Mouse (Mus musculus) kidney, embryonic 14.5 days (tissue): ENCODE results near the gene Stat1. TPM values are rescaled to one million over a fixed set of nuclear protein-coding genes. Genes with fewer than 3 reads are reported as not detected.

Source experiments
- ATAC-seq: fragments of 200-750 bp; cut with Nextera tagmentation; 2 replicates; pipeline ENCODE4 v1.8.0; 2017; ENCODE audit warnings: moderate number of reproducible peaks, mild to moderate bottlenecking, moderate TSS enrichment, moderate library complexity; ENCODE audit not compliant: low FRiP score, low TSS enrichment
- H3K27ac ChIP-seq: fragments of 300-500 bp; sonication (generic); 2 replicates; pipeline ENCODE4 v1.5.1; 2014; ENCODE audit warnings: low read depth, mild to moderate bottlenecking, low read length, moderate library complexity, mixed read lengths
- H3K27me3 ChIP-seq: fragments of 300-500 bp; sonication (generic); 2 replicates; pipeline ENCODE4 v1.6.1; 2014; ENCODE audit warnings: mild to moderate bottlenecking, low read length; ENCODE audit not compliant: control insufficient read depth, insufficient read depth
- H3K36me3 ChIP-seq: fragments of 300-500 bp; sonication (generic); 2 replicates; pipeline ENCODE4 v1.6.1; 2014; ENCODE audit warnings: low read length, mixed read lengths; ENCODE audit not compliant: control insufficient read depth, insufficient read depth
- H3K4me1 ChIP-seq: fragments of 300-500 bp; sonication (generic); 2 replicates; pipeline ENCODE4 v1.6.1; 2014; ENCODE audit warnings: low read length, mixed read lengths; ENCODE audit not compliant: control insufficient read depth, insufficient read depth
- H3K4me2 ChIP-seq: fragments of 300-500 bp; sonication (generic); replicated peaks from 2 replicates; pipeline ENCODE4 v1.6.1; 2014; ENCODE audit warnings: low read depth, mild to moderate bottlenecking, low read length
- H3K4me3 ChIP-seq: fragments of 300-500 bp; sonication (generic); 2 replicates; pipeline ENCODE4 v1.5.1; 2014; ENCODE audit warnings: mild to moderate bottlenecking, low read length
- H3K9ac ChIP-seq: fragments of 300-500 bp; sonication (generic); 2 replicates; pipeline ENCODE4 v1.6.1; 2014; ENCODE audit warnings: low read depth, mild to moderate bottlenecking, low read length, moderate library complexity
- H3K9me3 ChIP-seq: fragments of 300-500 bp; sonication (generic); 2 replicates; pipeline ENCODE4 v1.6.1; 2016; ENCODE audit warnings: low read length; ENCODE audit not compliant: control insufficient read depth
- WGBS: fragments of 180-500 bp; shearing (Covaris S2); extraction: QIAGEN DNeasy Blood & Tissue Kit; methylation state at CpG from one replicate; pipeline ENCODE4 v1.1.7; 2014; 5-methylcytosine and 5-hydroxymethylcytosine counted together
- polyA plus RNA-seq: library from polyadenylated mRNA; unstranded; fragments of >200 nt; fragmentation: Nextera tagmentation; extraction: Ambion mirVana; gene quantifications from 2 replicates; pipeline ENCODE4 v1.2.1, GENCODE M21; 2014

The Stat1 gene
- 16.7 and 20.0 TPM in 2 replicates for polyA plus RNA-seq

GRCm38 (mm10) chr1:52118860-52119591, at the start of gene Stat1:
Gene Stat1 (plus strand): TSS chr1:52119440.
- H3K36me3 ChIP-seq = no peaks in the 10 kb centered on the region; the same call in 1 of the 2 replicates
- ATAC-seq = peak; percentile 96
- WGBS = 5% methylated on average over 37 of the region's 37 CpGs

GRCm38 (mm10) chr1:52079724-52080367, 39.4 kb upstream of the Stat1 start:
- no peak overlapping the region for H3K4me2 ChIP-seq
- H3K36me3 ChIP-seq = no peaks in the 10 kb centered on the region
- no peaks in the 10 kb centered on the region for H3K27me3 ChIP-seq
- no peaks in the 10 kb centered on the region for H3K4me1 ChIP-seq
- no peak overlapping the region for H3K27ac ChIP-seq
- 20% methylated on average over 10 of the region's 10 CpGs for WGBS
- ATAC-seq = no peak
- H3K9me3 ChIP-seq = no peaks in the 10 kb centered on the region
- no peak overlapping the region for H3K4me3 ChIP-seq
- H3K9ac ChIP-seq = no peak overlapping the region

More at GRCm38 (mm10) chr1:52118860-52119591, at the start of gene Stat1:
- no peak within 1 kb of the TSS; the same call in 1 of the 2 replicates for H3K27ac ChIP-seq
- no peaks in the 10 kb centered on the region for H3K27me3 ChIP-seq
- H3K4me2 ChIP-seq = peak within 1 kb of the TSS; percentile 85
- H3K4me1 ChIP-seq = no peaks in the 10 kb centered on the region
- no peaks in the 10 kb centered on the region for H3K9me3 ChIP-seq
- peak within 1 kb of the TSS; percentile 78 for H3K4me3 ChIP-seq
- H3K9ac ChIP-seq = peak within 1 kb of the TSS; percentile 61

- H3K9me3 ChIP-seq = no peaks in the 10 kb centered on the region
- WGBS = 29% methylated on average over 8 of the region's 8 CpGs
- ATAC-seq = no peak
- no peak overlapping the region for H3K4me2 ChIP-seq
- H3K4me1 ChIP-seq = no peaks in the 10 kb centered on the region
- no peaks in the 10 kb centered on the region for H3K27me3 ChIP-seq
- no peaks in the 10 kb centered on the region for H3K36me3 ChIP-seq
- no peak overlapping the region for H3K27ac ChIP-seq
- no peak overlapping the region for H3K9ac ChIP-seq
- H3K4me3 ChIP-seq = no peak overlapping the region
Measured at GRCm38 (mm10) chr1:52080375-52080774, 38.9 kb upstream of the Stat1 start.

GRCm38 (mm10) chr1:52086236-52086635, 33.0 kb upstream of the Stat1 start:
- Histone ChIP-seq H3K4me2 (no peak overlapping the region), H3K27ac (no peak overlapping the region), H3K36me3 (no peaks in the 10 kb centered on the region), H3K9me3 (no peaks in the 10 kb centered on the region), H3K4me1 (no peaks in the 10 kb centered on the region), H3K27me3 (no peaks in the 10 kb centered on the region), H3K4me3 (no peak overlapping the region), H3K9ac (no peak overlapping the region)
- no peak for ATAC-seq
- WGBS = 37% methylated on average over 4 of the region's 4 CpGs

- Histone ChIP-seq H3K27ac (no peak overlapping the region), H3K9me3 (no peaks in the 10 kb centered on the region), H3K4me1 (no peaks in the 10 kb centered on the region), H3K4me2 (no peak overlapping the region), H3K27me3 (no peaks in the 10 kb centered on the region), H3K9ac (no peak overlapping the region), H3K36me3 (no peaks in the 10 kb centered on the region), H3K4me3 (no peak overlapping the region)
- 72% methylated on average over 1 of the region's 1 CpGs for WGBS
- no peak for ATAC-seq
Measured at GRCm38 (mm10) chr1:52087128-52087527, 32.1 kb upstream of the Stat1 start.

GRCm38 (mm10) chr1:52088634-52089033, 30.6 kb upstream of the Stat1 start:
- Histone ChIP-seq H3K4me3 (no peak overlapping the region), H3K9ac (no peak overlapping the region), H3K27me3 (no peaks in the 10 kb centered on the region), H3K4me1 (no peaks in the 10 kb centered on the region), H3K36me3 (no peaks in the 10 kb centered on the region), H3K9me3 (no peaks in the 10 kb centered on the region), H3K27ac (no peak overlapping the region), H3K4me2 (no peak overlapping the region)
- 66% methylated on average over 4 of the region's 4 CpGs for whole genome bisulfite sequencing
- ATAC-seq = no peak

GRCm38 (mm10) chr1:52098618-52099232, 20.5 kb upstream of the Stat1 start:
- no peak for ATAC-seq
- 67% methylated on average over 3 of the region's 3 CpGs for WGBS

GRCm38 (mm10) chr1:52100496-52100895, 18.7 kb upstream of the Stat1 start:
- ATAC-seq = no peak
- H3K9ac ChIP-seq = no peak overlapping the region
- no peaks in the 10 kb centered on the region for H3K27me3 ChIP-seq
- H3K4me3 ChIP-seq = no peak overlapping the region
- H3K27ac ChIP-seq = no peak overlapping the region
- H3K4me2 ChIP-seq = no peak overlapping the region
- 73% methylated on average over 6 of the region's 6 CpGs for WGBS
- no peaks in the 10 kb centered on the region for H3K36me3 ChIP-seq
- no peaks in the 10 kb centered on the region for H3K4me1 ChIP-seq
- no peaks in the 10 kb centered on the region for H3K9me3 ChIP-seq

More at GRCm38 (mm10) chr1:52098618-52099232, 20.5 kb upstream of the Stat1 start:
- Histone ChIP-seq H3K9me3 (no peaks in the 10 kb centered on the region), H3K36me3 (no peaks in the 10 kb centered on the region), H3K4me3 (no peak overlapping the region), H3K27ac (no peak overlapping the region), H3K27me3 (no peaks in the 10 kb centered on the region), H3K4me2 (no peak overlapping the region), H3K4me1 (no peaks in the 10 kb centered on the region), H3K9ac (no peak overlapping the region)

- no peak for ATAC-seq
- no peaks in the 10 kb centered on the region for H3K36me3 ChIP-seq
- no peak overlapping the region for H3K27ac ChIP-seq
- no peak overlapping the region for H3K4me3 ChIP-seq
- H3K4me1 ChIP-seq = no peaks in the 10 kb centered on the region
- no peaks in the 10 kb centered on the region for H3K9me3 ChIP-seq
- no peak overlapping the region for H3K4me2 ChIP-seq
- no peak overlapping the region for H3K9ac ChIP-seq
- H3K27me3 ChIP-seq = no peaks in the 10 kb centered on the region
- 93% methylated on average over 8 of the region's 8 CpGs for WGBS
Measured at GRCm38 (mm10) chr1:52102795-52103194, 16.4 kb upstream of the Stat1 start.
